Mouse (Mus musculus): ENCODE data around the gene Cdhr2. TPM values are rescaled to one million over a fixed set of nuclear protein-coding genes. Genes with fewer than 3 reads are reported as not detected.

Cdhr2 gene
- polyA plus RNA-seq, 1 experiment = 31.3 TPM

- no peaks in the 10 kb centered on the region for H3K36me3 ChIP-seq (ENCODE audit: control insufficient read depth, insufficient read depth, low read length)
- H3K4me1 ChIP-seq (ENCODE audit: control insufficient read depth, insufficient read depth, low read length) = peaks cover 13% of the 10 kb centered on the region; the same call in 1 of the 2 replicates
- WGBS = under 1% methylated on average over 89 of the region's 92 CpGs
- H3K27me3 ChIP-seq (replicated peaks; ENCODE audit: control insufficient read depth, insufficient read depth, low read length) = no peaks in the 10 kb centered on the region
- peak; percentile 99 for DNase-seq
- H3K4me3 ChIP-seq (ENCODE audit: insufficient read depth, low read depth, low read length) = peak within 1 kb of the TSS; percentile 89
- H3K27ac ChIP-seq (ENCODE audit: insufficient read depth, low read depth, low read length) = peak within 1 kb of the TSS; percentile 98
- TF ChIP-seq POLR2A (IDR thresholded peaks at IDR 0.05; ENCODE audit: low read depth, low read length) (no peak), CTCF (conservative IDR thresholded peaks at IDR 0.05; ENCODE audit: insufficient read depth, insufficient read length, low read depth, low read length) (no peak)
Observed at GRCm38 (mm10) chr13:54693558-54694347, 7.5 kb upstream of the Cdhr2 start, which contains the start of gene Rnf44. Gene Rnf44 (minus strand): TSS chr13:54693907.

GRCm38 (mm10) chr13:54694348-54695060 lies 6.8 kb upstream of the Cdhr2 start:
- no peak for TF ChIP-seq POLR2A (IDR thresholded peaks at IDR 0.05; ENCODE audit: low read depth, low read length)
- no peak for TF ChIP-seq CTCF (conservative IDR thresholded peaks at IDR 0.05; ENCODE audit: insufficient read depth, insufficient read length, low read depth, low read length)
- peak overlapping the region; percentile 98 for H3K27ac ChIP-seq (ENCODE audit: insufficient read depth, low read depth, low read length)
- H3K4me3 ChIP-seq (ENCODE audit: insufficient read depth, low read depth, low read length) = peak overlapping the region; percentile 65
- H3K4me1 ChIP-seq (ENCODE audit: control insufficient read depth, insufficient read depth, low read length) = peaks cover 13% of the 10 kb centered on the region; the same call in 1 of the 2 replicates
- 10% methylated on average over 26 of the region's 26 CpGs for WGBS
- no peaks in the 10 kb centered on the region for H3K36me3 ChIP-seq (ENCODE audit: control insufficient read depth, insufficient read depth, low read length)
- peak; percentile 95 for DNase-seq
- no peaks in the 10 kb centered on the region for H3K27me3 ChIP-seq (replicated peaks; ENCODE audit: control insufficient read depth, insufficient read depth, low read length)

DNA sequence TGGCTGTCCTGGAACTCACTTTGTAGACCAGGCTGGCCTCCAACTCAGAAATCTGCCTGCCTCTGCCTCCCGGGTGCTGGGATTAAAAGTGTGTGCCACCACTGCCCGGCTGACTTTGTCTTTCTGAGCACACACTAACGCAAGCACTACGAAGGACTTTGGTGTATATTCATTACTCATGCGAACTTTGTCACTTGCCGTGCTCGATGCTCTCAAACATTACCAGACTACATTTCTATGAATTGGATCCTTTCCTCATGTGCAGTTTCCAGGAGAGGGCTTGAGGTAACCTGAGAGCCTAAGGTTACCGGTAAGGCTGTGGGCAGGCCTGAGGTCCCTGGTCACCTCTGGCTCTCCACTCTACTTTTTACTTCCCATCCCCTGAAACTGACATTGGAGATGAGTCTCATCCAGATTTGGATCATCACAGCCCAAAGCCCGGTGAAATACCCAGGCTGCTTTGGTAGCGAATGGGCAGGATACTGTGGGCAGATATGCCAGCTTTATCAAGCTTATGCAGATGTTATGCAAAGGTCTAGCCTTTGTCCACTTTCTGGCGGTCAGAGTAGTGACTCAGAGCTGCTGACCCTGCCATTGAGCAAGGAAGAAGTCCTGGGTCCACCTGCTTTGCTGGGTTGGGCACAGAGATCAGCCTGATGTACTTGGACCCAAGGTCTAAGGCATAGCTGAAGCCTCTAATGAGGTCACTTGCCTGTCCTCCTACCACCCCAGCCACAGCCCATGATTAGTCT lies 5.6 kb upstream of the Cdhr2 start:
- Histone ChIP-seq H3K36me3 (ENCODE audit: control insufficient read depth, insufficient read depth, low read length) (no peaks in the 10 kb centered on the region), H3K4me1 (ENCODE audit: control insufficient read depth, insufficient read depth, low read length) (peaks cover 13% of the 10 kb centered on the region; the same call in 1 of the 2 replicates), H3K4me3 (ENCODE audit: insufficient read depth, low read depth, low read length) (no peak overlapping the region), H3K27me3 (replicated peaks; ENCODE audit: control insufficient read depth, insufficient read depth, low read length) (no peaks in the 10 kb centered on the region), H3K27ac (ENCODE audit: insufficient read depth, low read depth, low read length) (peak overlapping the region; percentile 67)
- TF ChIP-seq CTCF (conservative IDR thresholded peaks at IDR 0.05; ENCODE audit: insufficient read depth, insufficient read length, low read depth, low read length) = no peak
- no peak for TF ChIP-seq POLR2A (IDR thresholded peaks at IDR 0.05; ENCODE audit: low read depth, low read length)
- 71% methylated on average over 11 of the region's 11 CpGs for WGBS
- DNase-seq = peak; percentile 59

- no peaks in the 10 kb centered on the region for H3K36me3 ChIP-seq (ENCODE audit: control insufficient read depth, insufficient read depth, low read length)
- no peak overlapping the region for H3K27ac ChIP-seq (ENCODE audit: insufficient read depth, low read depth, low read length)
- DNase-seq = no peak
- peaks cover 4% of the 10 kb centered on the region for H3K4me1 ChIP-seq (ENCODE audit: control insufficient read depth, insufficient read depth, low read length)
- TF ChIP-seq POLR2A (IDR thresholded peaks at IDR 0.05; ENCODE audit: low read depth, low read length) (no peak), CTCF (conservative IDR thresholded peaks at IDR 0.05; ENCODE audit: insufficient read depth, insufficient read length, low read depth, low read length) (no peak)
- H3K4me3 ChIP-seq (ENCODE audit: insufficient read depth, low read depth, low read length) = no peak overlapping the region
- H3K27me3 ChIP-seq (replicated peaks; ENCODE audit: control insufficient read depth, insufficient read depth, low read length) = no peaks in the 10 kb centered on the region
- 72% methylated on average over 7 of the region's 7 CpGs for WGBS
Observed at GRCm38 (mm10) chr13:54702507-54702906, 1.2 kb downstream of the Cdhr2 start.

GRCm38 (mm10) chr13:54704890-54705289 lies 3.6 kb downstream of the Cdhr2 start:
- no peaks in the 10 kb centered on the region for H3K27me3 ChIP-seq (replicated peaks; ENCODE audit: control insufficient read depth, insufficient read depth, low read length)
- H3K4me1 ChIP-seq (ENCODE audit: control insufficient read depth, insufficient read depth, low read length) = peaks cover 4% of the 10 kb centered on the region
- TF ChIP-seq POLR2A (IDR thresholded peaks at IDR 0.05; ENCODE audit: low read depth, low read length) = no peak
- no peak overlapping the region for H3K27ac ChIP-seq (ENCODE audit: insufficient read depth, low read depth, low read length)
- H3K4me3 ChIP-seq (ENCODE audit: insufficient read depth, low read depth, low read length) = no peak overlapping the region
- 51% methylated on average over 6 of the region's 6 CpGs for WGBS
- DNase-seq = no peak
- H3K36me3 ChIP-seq (ENCODE audit: control insufficient read depth, insufficient read depth, low read length) = no peaks in the 10 kb centered on the region

DNA sequence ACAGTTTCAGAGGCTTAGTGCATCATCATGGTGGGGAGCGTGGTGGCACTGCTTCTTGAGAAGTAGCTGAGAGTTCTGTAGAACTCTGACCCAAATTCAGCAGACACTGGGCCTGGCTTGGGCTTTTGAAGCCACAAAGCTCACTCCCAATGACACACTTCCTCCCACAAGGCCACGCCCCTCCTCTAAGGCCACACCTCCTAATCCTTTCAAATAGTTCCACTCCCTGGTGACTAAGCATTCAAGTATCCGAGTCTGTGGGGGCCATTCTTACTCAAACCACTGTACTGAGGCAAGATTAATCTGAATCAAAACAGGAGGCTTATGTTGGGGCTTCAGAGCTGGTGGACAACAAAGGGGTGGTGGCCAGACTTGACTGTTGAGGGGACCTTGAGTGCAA lies 9.6 kb downstream of the Cdhr2 start:
- no peak for TF ChIP-seq POLR2A (IDR thresholded peaks at IDR 0.05; ENCODE audit: low read depth, low read length)
- no peak for TF ChIP-seq CTCF (conservative IDR thresholded peaks at IDR 0.05; ENCODE audit: insufficient read depth, insufficient read length, low read depth, low read length)
- Histone ChIP-seq H3K4me3 (ENCODE audit: insufficient read depth, low read depth, low read length) (no peak overlapping the region), H3K27ac (ENCODE audit: insufficient read depth, low read depth, low read length) (no peak overlapping the region), H3K36me3 (ENCODE audit: control insufficient read depth, insufficient read depth, low read length) (no peaks in the 10 kb centered on the region), H3K4me1 (ENCODE audit: control insufficient read depth, insufficient read depth, low read length) (no peaks in the 10 kb centered on the region), H3K27me3 (replicated peaks; ENCODE audit: control insufficient read depth, insufficient read depth, low read length) (no peaks in the 10 kb centered on the region)
- no peak for DNase-seq
- 84% methylated on average over 3 of the region's 3 CpGs for WGBS

Data from kidney, adult 2 months (tissue).